Mouse (Mus musculus) forebrain, embryonic 13.5 days (tissue): Measurements from ENCODE around the gene Pam16. TPM values are rescaled to one million over a fixed set of nuclear protein-coding genes. Genes with fewer than 3 reads are reported as not detected.

Experiments
- ATAC-seq: fragments of 200-750 bp; cut with Nextera tagmentation; 2 replicates; pipeline ENCODE4 v1.8.0; 2017
- H3K27ac ChIP-seq: fragments of 300-500 bp; sonication (generic); 2 replicates; pipeline ENCODE4 v1.5.1; 2015; ENCODE audit warnings: inconsistent platforms, mild to moderate bottlenecking, moderate library complexity
- H3K27me3 ChIP-seq: fragments of 300-500 bp; sonication (generic); 2 replicates; pipeline ENCODE4 v1.6.1; 2015; ENCODE audit warnings: mild to moderate bottlenecking, inconsistent platforms
- H3K36me3 ChIP-seq: fragments of 300-500 bp; sonication (generic); 2 replicates; pipeline ENCODE4 v1.6.1; 2015; ENCODE audit warnings: mild to moderate bottlenecking, inconsistent platforms; ENCODE audit not compliant: poor library complexity, severe bottlenecking
- H3K4me1 ChIP-seq: fragments of 300-500 bp; sonication (generic); 2 replicates; pipeline ENCODE4 v1.6.1; 2015; ENCODE audit warnings: inconsistent platforms
- H3K4me2 ChIP-seq: fragments of 300-500 bp; sonication (generic); 2 replicates; pipeline ENCODE4 v1.6.1; 2015; ENCODE audit warnings: inconsistent platforms, mild to moderate bottlenecking, moderate library complexity
- H3K4me3 ChIP-seq: fragments of 300-500 bp; sonication (generic); 2 replicates; pipeline ENCODE4 v1.5.1; 2015; ENCODE audit warnings: mild to moderate bottlenecking, inconsistent platforms
- H3K9ac ChIP-seq: fragments of 300-500 bp; sonication (generic); 2 replicates; pipeline ENCODE4 v1.6.1; 2015; ENCODE audit warnings: mild to moderate bottlenecking, inconsistent platforms
- H3K9me3 ChIP-seq: fragments of 300-500 bp; sonication (generic); replicated peaks from 2 replicates; pipeline ENCODE4 v1.6.1; 2016; ENCODE audit warnings: inconsistent platforms
- WGBS: fragments of 180-500 bp; shearing (Covaris S2); methylation state at CpG from one replicate; pipeline ENCODE4 v1.1.7; 2015; 5-methylcytosine and 5-hydroxymethylcytosine counted together
- polyA plus RNA-seq: library from polyadenylated mRNA; unstranded; fragments of >200 nt; fragmentation: Nextera tagmentation; extraction: Ambion mirVana; gene quantifications from 2 replicates; pipeline ENCODE4 v1.2.1, GENCODE M21; 2015

Pam16 gene
- polyA plus RNA-seq, 1 experiment from 2014 or later = 149 TPM

DNA sequence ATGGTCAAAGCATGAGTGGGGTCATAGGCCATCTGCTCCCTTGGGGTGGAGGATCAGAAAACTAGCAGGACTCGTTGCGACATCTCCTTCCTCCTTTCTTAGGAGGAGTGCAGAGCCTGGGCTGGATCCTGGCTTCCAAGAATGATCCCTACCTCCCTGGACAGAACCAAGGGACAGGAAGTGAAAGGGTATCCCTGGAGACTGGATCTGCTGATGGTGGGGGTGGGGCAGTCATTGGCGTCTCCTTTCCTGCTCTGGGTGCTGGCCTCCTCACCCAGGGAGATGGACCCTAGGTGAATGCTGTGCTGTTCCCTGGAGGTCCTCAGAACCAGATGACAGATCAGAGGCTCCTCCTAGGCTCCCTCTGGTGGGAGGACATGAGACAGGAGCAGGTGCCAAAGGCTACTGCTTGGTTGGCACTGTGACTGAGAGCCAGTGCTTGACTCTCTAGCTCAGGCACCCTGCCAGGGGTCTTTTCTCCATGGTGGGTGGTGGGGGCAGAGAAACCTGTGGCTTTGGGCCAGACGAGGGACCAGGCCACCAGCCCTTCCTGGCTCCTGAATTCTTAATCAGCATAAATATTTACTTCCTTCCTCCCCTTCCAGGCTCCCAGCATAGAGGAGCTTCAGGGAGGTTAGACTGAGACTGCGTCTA, 18.2 kb downstream of the Pam16 start:
- WGBS = 53% methylated on average over 5 of the region's 5 CpGs
- H3K36me3 ChIP-seq = peaks cover 27% of the 10 kb centered on the region
- no peak overlapping the region for H3K27ac ChIP-seq
- no peaks in the 10 kb centered on the region for H3K27me3 ChIP-seq
- H3K4me1 ChIP-seq = peaks cover 58% of the 10 kb centered on the region
- H3K4me2 ChIP-seq = no peak overlapping the region
- no peak overlapping the region for H3K9ac ChIP-seq
- no peak overlapping the region for H3K4me3 ChIP-seq
- ATAC-seq = no peak
- H3K9me3 ChIP-seq = no peaks in the 10 kb centered on the region

DNA sequence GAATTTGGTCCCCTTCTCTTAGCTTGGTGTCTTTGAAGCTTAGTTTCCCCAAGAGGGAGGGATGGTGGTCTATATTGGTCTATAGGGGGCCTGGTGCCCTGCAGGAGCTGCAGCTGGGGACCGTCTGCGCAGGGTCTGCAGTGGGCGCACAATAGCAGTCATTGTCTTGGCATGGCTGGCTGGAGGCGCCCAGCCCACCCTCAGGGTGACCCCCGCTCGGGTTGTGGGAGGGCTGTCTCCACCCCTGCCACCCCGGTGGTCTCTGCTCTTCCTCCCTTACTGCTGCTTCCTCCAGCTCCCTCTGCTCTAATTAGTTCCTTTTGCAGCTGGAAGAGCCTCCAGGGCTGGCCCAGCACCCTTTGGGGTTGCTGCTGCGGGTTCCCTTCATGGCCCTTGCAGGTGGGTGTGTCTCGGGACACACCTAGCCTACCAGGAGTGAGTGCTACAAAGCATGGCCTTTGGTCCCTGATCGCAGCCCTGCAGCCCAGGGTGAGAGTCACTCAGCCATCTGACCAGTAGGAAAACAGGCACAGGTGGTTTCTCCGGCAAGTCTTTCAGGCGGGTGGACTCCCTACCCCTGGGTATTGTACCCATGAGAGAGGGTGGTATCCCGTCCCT, 19.2 kb downstream of the Pam16 start:
- H3K36me3 ChIP-seq = peaks cover 24% of the 10 kb centered on the region
- ATAC-seq = no peak
- H3K9ac ChIP-seq = no peak overlapping the region
- no peak overlapping the region for H3K27ac ChIP-seq
- peak overlapping the region; percentile 2; the same call in 1 of the 2 replicates for H3K4me2 ChIP-seq
- WGBS = 35% methylated on average over 13 of the region's 13 CpGs
- no peak overlapping the region for H3K4me3 ChIP-seq
- H3K4me1 ChIP-seq = peaks cover 66% of the 10 kb centered on the region
- no peaks in the 10 kb centered on the region for H3K9me3 ChIP-seq
- H3K27me3 ChIP-seq = no peaks in the 10 kb centered on the region

DNA sequence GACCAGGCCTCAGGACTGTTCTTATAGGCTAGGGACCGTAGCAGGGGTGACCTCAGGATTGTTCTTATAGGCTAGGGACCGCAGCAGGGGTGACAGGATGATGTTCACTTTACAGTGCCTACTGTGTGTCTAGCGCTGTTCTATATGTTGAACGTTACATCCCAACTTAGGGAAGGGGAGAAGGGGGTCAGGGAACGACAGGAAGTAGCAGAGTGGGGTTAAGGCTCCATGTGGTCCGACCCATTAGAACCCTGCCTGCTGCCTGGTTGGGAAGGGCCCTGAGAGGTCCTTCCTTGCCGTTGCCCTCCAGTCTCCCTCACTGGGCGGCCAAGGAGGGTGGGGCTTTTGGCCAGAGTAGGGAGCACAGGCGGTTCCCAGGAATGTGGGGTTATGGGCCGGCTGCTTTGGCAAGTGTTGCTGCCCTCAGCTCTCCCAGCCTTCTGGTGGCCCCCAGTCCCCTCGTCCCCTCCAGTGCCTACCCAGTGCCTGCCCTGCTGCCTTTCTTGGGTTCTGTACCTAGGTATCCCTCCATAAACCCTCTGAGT, 20.4 kb downstream of the Pam16 start:
- H3K4me3 ChIP-seq = no peak overlapping the region
- H3K27ac ChIP-seq = no peak overlapping the region
- H3K4me2 ChIP-seq = no peak overlapping the region
- H3K9ac ChIP-seq = no peak overlapping the region
- no peaks in the 10 kb centered on the region for H3K9me3 ChIP-seq
- no peak for ATAC-seq
- 67% methylated on average over 11 of the region's 11 CpGs for WGBS
- peaks cover 12% of the 10 kb centered on the region; the same call in 1 of the 2 replicates for H3K36me3 ChIP-seq
- no peaks in the 10 kb centered on the region for H3K27me3 ChIP-seq
- H3K4me1 ChIP-seq = peaks cover 71% of the 10 kb centered on the region

DNA sequence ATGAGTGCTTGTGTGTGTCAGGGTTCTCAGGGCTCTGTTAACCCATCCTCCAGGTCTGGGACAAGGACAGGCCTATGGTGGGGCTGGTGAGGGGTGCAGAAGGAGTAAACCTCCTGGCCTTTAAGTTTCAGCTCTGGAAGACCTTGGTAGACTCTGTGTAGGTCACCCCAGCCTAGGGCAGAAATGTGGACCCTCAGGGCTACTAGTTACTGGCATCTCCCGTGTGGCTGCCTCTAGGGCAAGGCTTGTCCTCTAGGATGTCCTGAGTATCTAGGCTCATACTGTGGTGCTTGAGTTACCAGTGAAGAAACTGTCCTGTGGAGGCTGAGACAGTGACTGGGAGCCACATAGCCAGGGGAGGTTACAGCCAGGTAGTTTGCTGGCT, 21.3 kb downstream of the Pam16 start:
- no peak for ATAC-seq
- peak overlapping the region; percentile 22; the same call in 1 of the 2 replicates for H3K9ac ChIP-seq

DNA sequence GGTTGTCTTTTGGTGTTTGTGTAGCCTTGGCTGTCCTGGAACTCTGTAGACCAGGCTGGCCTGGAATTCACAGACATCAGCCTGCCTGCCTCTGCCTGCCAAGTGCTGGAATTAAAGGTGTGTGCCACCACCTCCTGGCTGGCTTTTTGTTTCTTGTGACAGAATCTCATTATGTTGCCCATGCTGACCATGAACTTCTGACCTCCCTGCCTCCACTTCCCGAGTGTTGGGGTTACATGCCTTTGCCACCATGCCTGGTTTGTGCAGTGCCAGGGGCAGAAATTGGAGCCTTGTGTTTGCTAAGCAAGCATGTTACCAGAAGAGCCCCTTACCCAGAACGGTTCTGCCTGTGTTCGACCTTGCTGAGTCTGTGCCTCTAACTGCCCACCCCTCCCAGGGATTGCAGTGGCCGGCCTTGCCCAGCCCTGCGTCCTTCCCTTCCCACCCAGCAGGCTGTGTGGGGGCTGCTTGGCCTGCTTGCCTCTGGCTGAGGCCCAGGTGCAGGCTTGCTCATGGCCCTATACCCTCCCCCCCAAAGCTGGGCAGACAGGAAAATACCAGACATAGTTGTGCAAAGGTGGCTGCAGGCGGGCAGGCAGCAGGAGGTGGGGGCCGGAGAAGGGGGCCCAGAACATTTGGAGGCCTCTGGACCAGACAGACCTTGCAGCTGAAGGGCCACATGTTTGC, 21.9 kb downstream of the Pam16 start:
- Histone ChIP-seq H3K27me3 (no peaks in the 10 kb centered on the region), H3K9me3 (no peaks in the 10 kb centered on the region), H3K4me3 (no peak overlapping the region), H3K36me3 (0 out of 2 replicates have a peak, but pooled peaks cover 5% of the 10 kb centered on the region), H3K9ac (peak overlapping the region; percentile 22; the same call in 1 of the 2 replicates), H3K4me2 (no peak overlapping the region), H3K4me1 (peaks cover 86% of the 10 kb centered on the region), H3K27ac (peak overlapping the region; percentile 21; the same call in 1 of the 2 replicates)
- WGBS = 46% methylated on average over 7 of the region's 7 CpGs
- no peak for ATAC-seq

More for the DNA sequence above, 21.3 kb downstream of the Pam16 start:
- Histone ChIP-seq H3K27me3 (no peaks in the 10 kb centered on the region), H3K4me1 (peaks cover 80% of the 10 kb centered on the region), H3K4me2 (no peak overlapping the region), H3K27ac (no peak overlapping the region), H3K36me3 (0 out of 2 replicates have a peak, but pooled peaks cover 5% of the 10 kb centered on the region), H3K4me3 (no peak overlapping the region), H3K9me3 (no peaks in the 10 kb centered on the region)
- 82% methylated on average over 1 of the region's 1 CpGs for WGBS

DNA sequence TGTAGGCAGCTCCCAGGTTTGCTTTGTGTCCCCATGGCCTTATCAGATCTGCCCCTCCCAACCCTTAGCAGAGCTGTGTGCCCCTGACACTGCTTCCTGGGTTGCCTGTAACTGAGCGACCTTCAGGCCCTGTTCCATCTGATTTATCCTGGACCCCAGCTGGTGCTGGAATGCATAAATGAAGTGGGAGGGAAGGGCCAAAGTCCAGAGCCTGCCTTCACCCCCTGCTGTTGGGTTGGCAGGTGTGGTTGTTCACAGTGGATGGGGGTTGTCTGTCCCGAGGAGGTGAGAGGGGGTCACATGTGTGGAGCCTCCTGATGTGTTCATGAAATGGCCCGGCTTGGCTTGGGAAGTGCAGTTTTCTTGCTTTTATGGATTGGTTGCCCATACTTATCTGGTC, 22.6 kb downstream of the Pam16 start:
- H3K4me1 ChIP-seq = peaks cover 88% of the 10 kb centered on the region
- peak overlapping the region; percentile 19; the same call in 1 of the 2 replicates for H3K27ac ChIP-seq
- H3K27me3 ChIP-seq = no peaks in the 10 kb centered on the region
- no peak overlapping the region for H3K4me2 ChIP-seq
- no peak for ATAC-seq
- WGBS = 18% methylated on average over 3 of the region's 3 CpGs
- no peak overlapping the region for H3K4me3 ChIP-seq
- H3K9me3 ChIP-seq = no peaks in the 10 kb centered on the region
- H3K36me3 ChIP-seq = 0 out of 2 replicates have a peak, but pooled peaks cover 5% of the 10 kb centered on the region
- H3K9ac ChIP-seq = no peak overlapping the region

DNA sequence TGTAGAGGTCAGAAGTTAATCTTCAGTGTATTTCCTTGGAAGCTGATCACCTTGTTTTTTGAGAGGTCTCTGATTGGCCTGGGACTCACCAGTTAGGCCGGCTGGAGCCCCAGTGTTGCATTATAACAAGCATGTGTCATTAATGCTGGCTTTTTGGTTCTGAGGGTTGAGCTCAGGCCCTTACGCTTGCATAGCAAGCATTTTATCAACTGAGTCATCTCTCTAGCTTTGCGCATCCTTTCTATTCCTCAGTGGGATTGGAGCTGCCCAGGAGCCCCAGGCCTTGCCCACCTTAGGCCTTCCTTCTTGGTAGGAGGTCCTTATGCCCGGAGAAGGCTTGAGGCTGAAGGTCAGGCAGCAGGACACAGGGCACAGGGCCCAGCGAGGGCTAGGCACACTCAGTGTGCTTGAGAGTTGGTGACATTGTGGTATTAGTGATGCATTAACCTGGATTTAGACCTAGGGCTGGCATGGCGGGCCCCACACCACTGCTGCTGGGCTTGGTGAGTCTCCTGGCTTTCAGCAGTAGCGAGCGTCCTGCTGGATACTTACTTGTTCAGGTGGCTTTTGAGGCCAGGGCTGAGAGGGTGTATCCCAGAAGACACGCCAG, 24.0 kb downstream of the Pam16 start:
- Histone ChIP-seq H3K4me3 (no peak overlapping the region), H3K27me3 (no peaks in the 10 kb centered on the region), H3K4me1 (peaks cover 88% of the 10 kb centered on the region), H3K27ac (no peak overlapping the region), H3K4me2 (no peak overlapping the region), H3K36me3 (0 out of 2 replicates have a peak, but pooled peaks cover 5% of the 10 kb centered on the region), H3K9me3 (no peaks in the 10 kb centered on the region), H3K9ac (no peak overlapping the region)
- 83% methylated on average over 9 of the region's 9 CpGs for whole genome bisulfite sequencing
- no peak for ATAC-seq

DNA sequence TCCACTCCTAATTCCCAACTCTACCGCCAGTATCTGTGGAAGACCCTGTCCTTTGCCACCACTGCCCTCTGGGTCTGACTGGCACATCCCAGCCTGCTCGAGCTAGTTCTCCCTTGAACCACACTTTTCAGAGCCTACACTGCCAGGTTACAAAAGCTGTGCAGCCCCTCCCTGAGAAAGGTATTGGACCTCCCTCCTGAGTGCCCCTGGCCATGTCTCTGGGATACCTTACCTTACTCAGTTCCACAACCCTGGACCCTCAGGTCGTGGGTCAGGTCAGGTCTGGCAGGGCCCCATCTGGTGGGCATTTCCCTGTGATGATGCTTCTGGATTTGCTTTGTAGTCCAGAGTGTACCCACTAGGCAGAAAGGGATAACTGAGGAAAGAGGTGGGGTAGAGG, 25.2 kb downstream of the Pam16 start:
- WGBS = 79% methylated on average over 3 of the region's 3 CpGs
- no peak overlapping the region for H3K9ac ChIP-seq
- ATAC-seq = no peak
- H3K27ac ChIP-seq = no peak overlapping the region
- no peaks in the 10 kb centered on the region for H3K27me3 ChIP-seq
- no peaks in the 10 kb centered on the region for H3K9me3 ChIP-seq
- peaks cover 84% of the 10 kb centered on the region for H3K4me1 ChIP-seq
- H3K4me2 ChIP-seq = no peak overlapping the region
- 0 out of 2 replicates have a peak, but pooled peaks cover 5% of the 10 kb centered on the region for H3K36me3 ChIP-seq
- H3K4me3 ChIP-seq = no peak overlapping the region

DNA sequence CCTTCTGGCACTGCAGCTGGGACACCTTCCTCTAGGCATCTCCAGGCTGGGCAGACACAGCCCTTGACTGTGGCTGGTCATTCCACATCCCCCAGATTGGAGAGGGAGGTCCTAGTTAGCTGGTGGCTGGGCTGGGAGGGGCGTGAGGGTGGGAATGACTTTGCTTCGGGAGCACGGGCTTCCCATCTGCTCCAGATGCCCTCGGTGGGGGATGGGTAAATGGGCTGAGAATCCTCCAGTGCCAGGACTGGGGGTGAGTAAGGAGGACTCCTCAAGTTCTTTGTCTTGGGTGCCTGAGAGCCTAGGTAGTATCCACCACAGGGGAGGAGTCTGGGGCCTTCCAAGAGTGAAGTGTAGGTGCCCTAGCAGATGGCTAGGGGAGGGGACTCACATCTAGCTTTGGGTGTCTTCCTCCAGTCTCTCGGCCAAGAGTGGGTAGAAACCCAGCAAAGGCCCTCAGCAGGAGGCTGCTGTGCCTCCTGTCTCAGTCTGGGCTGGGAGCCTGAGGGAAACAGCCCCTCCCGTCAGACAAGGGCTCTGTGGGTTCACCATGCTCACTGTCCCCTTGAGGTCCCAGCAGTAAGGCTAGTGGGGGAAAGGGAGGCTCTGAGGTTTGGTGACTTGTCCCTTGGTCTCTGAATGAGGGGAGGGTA, 25.8 kb downstream of the Pam16 start:
- Histone ChIP-seq H3K4me2 (0 out of 2 replicates have a peak overlapping the region, but pooled peaks have one; percentile 7), H3K9ac (peak overlapping the region; percentile 45; the same call in 1 of the 2 replicates), H3K27me3 (no peaks in the 10 kb centered on the region), H3K36me3 (0 out of 2 replicates have a peak, but pooled peaks cover 5% of the 10 kb centered on the region), H3K4me1 (peaks cover 80% of the 10 kb centered on the region), H3K4me3 (no peak overlapping the region), H3K27ac (peak overlapping the region; percentile 61), H3K9me3 (no peaks in the 10 kb centered on the region)
- WGBS = 22% methylated on average over 6 of the region's 6 CpGs
- no peak for ATAC-seq

DNA sequence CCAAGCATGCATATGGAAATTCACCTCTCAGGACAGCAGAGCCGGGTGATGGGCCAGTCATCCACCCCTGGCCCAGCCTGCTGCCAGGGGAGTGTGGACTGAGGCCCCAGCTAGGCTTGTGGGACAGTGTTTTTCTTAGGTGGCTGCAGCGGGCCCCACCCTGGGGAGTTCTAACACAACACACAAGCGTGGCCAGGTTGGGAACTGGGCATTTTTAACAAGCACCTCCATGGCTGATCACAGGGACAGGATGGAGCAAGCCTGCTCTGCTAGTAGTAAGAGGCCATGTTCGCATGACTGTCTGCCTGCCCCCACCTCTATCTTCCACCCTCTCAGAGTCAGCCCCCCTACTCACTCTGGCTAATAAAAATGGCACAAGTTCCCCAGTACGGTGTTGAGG, 26.7 kb downstream of the Pam16 start:
- peak overlapping the region; percentile 34; the same call in 1 of the 2 replicates for H3K9ac ChIP-seq
- H3K27me3 ChIP-seq = no peaks in the 10 kb centered on the region
- H3K4me3 ChIP-seq = no peak overlapping the region
- no peaks in the 10 kb centered on the region for H3K9me3 ChIP-seq
- ATAC-seq = no peak
- H3K4me2 ChIP-seq = peak overlapping the region; percentile 97; the same call in 1 of the 2 replicates
- H3K36me3 ChIP-seq = 0 out of 2 replicates have a peak, but pooled peaks cover 5% of the 10 kb centered on the region
- H3K27ac ChIP-seq = peak overlapping the region; percentile 61; the same call in 1 of the 2 replicates
- WGBS = 75% methylated on average over 5 of the region's 5 CpGs
- peaks cover 81% of the 10 kb centered on the region for H3K4me1 ChIP-seq

DNA sequence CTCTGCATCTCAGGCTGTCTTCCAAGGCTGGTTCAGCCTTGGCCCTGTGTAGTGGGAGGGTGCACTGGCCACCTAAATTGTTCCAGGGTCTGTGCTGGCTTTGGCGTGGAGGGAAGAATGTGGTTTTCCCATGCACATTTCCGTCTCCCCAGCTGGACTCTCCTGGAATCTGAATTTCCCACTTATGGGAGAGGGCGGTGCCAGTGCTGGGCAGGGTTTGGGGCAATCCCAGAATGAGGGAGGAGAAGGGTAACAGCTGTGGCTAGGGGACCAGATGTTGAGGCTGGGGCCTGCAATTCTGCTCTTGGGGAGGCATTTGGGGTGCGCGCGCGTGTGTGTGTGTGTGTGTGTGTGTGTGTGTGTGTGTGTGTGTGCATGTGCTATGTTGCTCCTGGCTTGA, 27.5 kb downstream of the Pam16 start:
- WGBS = 58% methylated on average over 7 of the region's 7 CpGs
- Histone ChIP-seq H3K27ac (no peak overlapping the region), H3K36me3 (0 out of 2 replicates have a peak, but pooled peaks cover 5% of the 10 kb centered on the region), H3K4me1 (peaks cover 81% of the 10 kb centered on the region), H3K27me3 (no peaks in the 10 kb centered on the region), H3K9me3 (no peaks in the 10 kb centered on the region), H3K4me3 (peak overlapping the region; percentile 84; the same call in 1 of the 2 replicates), H3K4me2 (peak overlapping the region; percentile 97), H3K9ac (0 out of 2 replicates have a peak overlapping the region, but pooled peaks have one; percentile 94)
- no peak for ATAC-seq
